Mouse (Mus musculus) mesoderm, embryonic 11.5 days (tissue): ENCODE data around the gene Hspa2.

Source experiments
- DNase-seq: peaks from one replicate; pipeline ENCODE4 v3.0.0-alpha.2; 2012; ENCODE audit warnings: low read depth, low spot score

Hspa2 gene

GRCm38 (mm10) chr12:76403886-76404537 is at the start of gene Hspa2:
Gene Hspa2 (plus strand): TSS chr12:76404176.
- peak; percentile 99 for DNase-seq

- DNase-seq, result no peak
Measured at GRCm38 (mm10) chr12:76360868-76361267, 43.1 kb upstream of the Hspa2 start.

DNA sequence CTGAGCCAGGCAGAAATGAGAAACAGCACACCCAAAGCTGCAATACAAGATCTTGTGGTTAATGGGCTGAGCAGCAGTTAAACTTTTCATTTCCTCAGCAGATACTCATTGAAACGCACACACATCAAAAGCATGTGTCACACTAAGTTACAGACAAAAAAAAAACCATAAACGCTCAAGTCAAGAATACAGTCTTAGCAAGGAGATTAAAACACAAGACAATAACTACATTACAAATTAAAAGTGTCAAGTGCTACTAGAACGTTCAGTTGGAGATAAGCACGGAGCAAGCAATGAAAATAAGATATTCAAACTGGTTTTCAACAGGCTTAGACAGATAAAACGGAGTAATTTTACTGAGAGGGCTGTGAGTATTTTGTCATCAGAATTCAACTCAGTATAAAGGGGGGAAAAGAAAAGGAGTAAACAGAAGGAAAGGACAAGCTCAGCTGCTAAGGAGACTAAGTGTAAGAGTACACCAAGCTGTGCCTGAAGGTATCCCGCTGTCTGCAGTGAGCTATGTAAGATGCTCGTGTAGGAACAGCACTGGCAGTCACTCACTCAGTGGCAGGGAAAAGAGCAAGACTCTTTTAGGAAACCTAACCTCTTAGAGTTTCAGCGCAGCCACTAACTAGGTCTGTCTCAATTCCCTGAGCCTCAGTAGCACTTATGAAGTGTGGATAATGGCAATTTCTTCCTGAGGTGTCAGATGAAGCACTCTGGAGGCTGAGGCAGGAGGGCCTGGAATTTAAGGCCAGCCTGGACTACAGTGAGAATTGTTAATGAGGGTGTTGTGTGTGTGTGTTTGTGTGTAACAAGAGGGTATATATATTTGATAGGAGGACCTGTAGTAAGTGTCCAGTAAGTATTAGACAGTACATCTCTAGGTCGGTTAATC is 42.3 kb upstream of the Hspa2 start:
- no peak for DNase-seq

DNA sequence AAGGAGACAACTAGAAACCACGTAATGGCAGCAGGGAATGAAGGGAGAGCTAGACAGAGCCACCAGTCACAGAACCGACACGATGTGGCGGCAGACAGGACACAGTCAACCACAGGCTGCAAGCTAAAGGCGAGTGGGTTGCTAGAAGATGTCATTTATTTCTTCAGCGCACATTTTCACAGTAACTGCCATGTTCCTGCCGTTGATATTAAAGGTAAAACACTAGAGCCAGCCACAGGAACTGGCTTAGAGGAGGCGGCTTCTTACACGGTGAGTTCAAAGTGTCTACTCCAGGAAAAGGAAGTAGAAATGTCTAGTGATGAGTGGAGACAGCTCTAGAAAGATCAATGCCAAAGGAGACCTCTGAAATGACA is 41.7 kb upstream of the Hspa2 start:
- DNase-seq, result no peak

- DNase-seq, result no peak
Measured at GRCm38 (mm10) chr12:76366276-76366675, 37.7 kb upstream of the Hspa2 start.

GRCm38 (mm10) chr12:76367096-76367995 is 36.6 kb upstream of the Hspa2 start:
- DNase-seq, result peak; percentile 84

DNA sequence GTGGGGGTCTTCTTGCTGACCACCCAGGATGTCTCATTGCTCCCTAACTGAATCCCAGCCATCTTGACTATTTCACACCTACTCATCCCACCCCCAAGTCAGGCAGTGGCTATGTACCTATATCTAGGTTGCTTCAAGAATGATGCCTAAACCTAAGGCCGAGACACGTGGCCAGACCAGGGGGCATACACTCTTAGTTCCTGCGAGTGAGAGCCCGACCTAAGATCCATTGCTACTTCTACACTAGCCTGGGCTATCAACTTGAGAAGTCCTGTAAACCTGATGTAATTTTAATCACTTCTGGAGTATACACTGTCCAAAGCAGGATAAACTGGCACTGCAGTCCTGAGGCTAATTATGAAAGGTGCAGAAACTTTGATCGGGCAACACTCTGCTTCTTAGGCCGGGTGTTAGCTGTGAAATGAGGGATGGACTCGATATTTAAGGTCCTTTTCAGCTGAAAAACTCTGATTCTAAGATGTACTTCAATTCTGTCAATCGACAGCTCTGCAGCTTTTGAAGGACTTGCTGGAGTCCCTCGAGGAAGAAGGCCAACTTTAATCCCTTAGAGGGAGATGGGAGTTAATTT is 35.7 kb upstream of the Hspa2 start:
- no peak for DNase-seq

- DNase-seq, result peak; percentile 70
Measured at GRCm38 (mm10) chr12:76368790-76369205, 35.2 kb upstream of the Hspa2 start.

DNA sequence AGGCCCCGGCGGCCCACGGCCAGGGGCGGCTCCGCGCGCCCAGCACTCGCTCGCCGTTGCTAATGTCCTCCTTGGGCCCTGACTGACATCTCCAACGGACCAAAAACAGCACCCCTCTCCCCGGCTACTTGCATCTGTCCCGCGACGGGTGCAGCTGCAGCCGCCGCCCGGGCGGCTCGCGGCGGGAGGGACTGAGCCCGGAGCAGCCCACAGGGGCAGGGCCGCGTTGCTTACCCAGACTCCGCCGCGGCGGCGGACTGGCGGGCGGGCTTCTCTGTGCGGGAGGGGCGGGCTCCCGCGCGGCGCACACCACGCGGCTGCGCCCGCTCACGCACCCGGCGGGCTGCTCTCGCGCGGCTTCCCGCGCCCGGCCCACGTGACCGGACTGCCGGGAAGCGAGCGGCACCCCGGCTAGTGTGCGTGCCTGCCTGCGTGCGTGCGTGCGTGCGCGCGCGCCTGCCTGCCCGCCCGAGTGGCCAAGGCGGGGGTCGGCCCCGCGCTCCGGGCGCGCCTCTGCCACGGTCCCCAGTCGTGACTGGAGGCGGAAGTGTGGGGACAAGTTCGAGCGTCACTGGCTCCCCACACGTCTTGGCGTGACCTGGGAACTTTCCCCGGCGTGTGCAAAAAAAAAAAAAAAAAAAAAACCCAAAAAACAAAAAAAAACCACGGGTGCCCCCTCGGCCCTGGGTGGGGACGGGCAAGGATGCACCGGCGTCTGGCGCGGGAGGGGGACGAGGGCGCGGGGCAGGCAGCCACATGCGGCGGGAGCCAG is 34.6 kb upstream of the Hspa2 start, which contains the start of gene Zbtb25:
Gene Zbtb25 (minus strand): TSS at position 397 of the 772 bp plus-strand sequence.
- peak; percentile 92 for DNase-seq

DNA sequence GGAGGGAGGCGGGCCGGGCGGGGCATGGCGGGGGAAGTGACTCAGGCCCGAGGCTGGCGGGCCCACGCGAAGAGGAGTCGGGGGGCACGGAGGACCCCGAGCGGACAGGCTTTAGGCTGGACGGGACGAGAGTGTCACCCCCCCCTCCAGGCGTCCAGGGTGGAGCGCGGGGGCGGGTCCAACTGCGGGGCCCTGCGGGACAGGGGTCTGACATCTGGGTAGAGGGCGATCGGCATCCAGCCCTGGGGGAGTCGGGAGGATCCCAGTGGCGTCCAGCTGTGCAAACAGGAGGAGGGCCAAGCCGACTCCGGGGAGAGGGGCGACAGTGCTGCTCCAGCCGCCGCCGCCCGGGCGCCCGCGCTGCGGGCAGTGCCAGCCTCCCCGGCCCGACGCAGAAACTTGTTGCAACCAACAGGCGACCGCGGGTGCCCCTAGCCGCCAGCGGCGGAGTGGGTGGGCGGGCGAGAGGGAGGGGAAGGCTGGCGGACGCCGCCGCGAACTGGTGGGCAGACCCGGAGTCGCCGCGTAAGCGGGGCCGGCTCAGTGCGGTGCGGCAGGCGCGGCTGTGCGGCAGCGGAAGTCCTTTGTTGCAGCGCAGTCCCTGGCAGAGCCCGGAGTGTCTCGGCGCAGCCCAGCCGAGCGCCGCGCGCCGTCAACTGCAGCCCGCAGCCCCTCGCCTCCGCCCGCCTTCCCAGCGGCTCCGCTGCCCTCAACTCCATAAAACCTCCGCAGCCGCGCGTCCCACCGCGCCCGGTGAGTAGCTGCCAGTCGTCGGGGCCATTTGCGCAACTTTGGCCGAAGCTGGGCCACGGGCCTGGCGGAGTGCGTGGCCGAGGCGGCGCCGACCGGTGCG is 33.8 kb upstream of the Hspa2 start, which contains the start of gene Zbtb1:
Gene Zbtb1 (plus strand): TSS at position 289 of the 853 bp plus-strand sequence.
- peak; percentile 82 for DNase-seq

DNA sequence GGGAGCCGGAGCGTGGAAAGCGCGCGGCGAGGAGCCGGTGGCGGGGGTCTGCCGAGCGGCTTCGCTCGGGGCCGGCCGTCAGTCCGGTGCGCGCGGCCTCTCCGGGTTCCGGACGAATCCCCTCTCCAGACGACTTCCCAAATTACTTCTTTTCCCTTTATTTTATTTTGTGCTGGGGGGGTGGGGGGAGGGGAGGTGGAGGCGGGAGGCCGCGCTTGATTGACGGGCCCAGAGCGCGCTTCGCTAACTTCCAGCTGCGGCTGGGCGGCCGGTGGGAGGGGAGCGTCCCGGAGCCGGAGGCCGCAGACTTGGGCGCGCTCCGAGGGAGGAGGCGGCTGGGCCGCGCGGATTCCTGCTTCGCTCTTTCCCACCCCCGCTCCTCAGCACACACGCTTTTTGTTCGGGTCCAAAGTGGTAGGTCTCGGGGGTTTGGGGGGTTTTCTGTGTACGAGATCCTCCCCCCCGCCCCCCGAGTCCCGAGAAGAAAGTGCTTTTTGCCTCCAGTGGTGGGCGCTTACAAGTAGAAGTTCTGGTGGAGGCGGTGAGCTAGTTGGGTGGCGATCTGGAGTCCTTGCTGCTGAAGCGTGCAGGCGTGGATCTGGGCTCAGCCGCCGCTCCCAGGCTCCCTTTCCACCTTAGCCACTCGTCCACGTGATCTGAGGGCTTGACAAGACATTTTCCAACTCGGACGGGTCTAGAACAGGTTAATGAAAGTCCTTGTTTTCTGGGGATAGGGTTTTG is 33.0 kb upstream of the Hspa2 start:
- peak; percentile 80 for DNase-seq

GRCm38 (mm10) chr12:76372046-76372445 is 31.9 kb upstream of the Hspa2 start:
- no peak for DNase-seq

- no peak for DNase-seq
Measured at GRCm38 (mm10) chr12:76372881-76373818, 30.8 kb upstream of the Hspa2 start.

- DNase-seq, result no peak
Measured at GRCm38 (mm10) chr12:76373991-76374390, 30.0 kb upstream of the Hspa2 start.

DNA sequence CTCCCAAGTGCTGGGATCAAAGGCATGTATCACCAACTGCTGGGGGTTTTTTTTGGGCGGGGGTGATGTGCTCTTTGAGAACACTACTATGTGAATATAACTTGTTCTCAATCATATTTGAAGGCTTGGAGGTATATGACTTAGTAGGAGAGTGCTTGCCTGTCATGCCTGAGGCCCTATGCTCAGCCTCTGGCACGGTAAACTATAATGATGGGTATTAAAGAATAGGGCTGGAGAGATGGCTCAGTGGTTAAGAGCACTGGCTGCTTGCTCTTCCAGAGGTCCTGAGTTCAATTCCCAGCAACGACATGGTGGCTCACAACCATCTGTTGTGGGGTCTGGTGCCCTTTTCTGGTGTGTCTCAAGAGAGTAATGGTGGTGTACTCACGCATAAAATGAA is 29.1 kb upstream of the Hspa2 start:
- no peak for DNase-seq

DNA sequence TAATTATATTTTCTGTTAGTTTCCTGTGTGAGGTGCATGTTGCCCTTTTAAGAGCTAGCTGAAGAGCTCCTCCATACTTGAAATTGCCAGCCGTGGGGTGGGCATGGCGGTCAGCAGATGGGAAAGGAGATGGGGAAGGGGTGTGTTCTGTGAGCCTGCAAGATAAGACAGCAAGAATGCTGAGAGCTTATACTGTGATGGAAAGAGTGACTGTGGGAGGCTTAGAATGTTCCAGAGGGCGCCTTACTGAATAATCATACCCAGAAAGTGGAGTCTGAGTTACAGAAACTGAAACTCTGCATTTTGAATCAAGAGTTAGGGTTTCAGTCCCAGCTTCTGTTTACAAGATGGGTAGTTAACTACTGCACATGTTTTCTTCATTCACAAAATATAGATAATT is 28.5 kb upstream of the Hspa2 start:
- DNase-seq, result no peak

GRCm38 (mm10) chr12:76376649-76377048 is 27.3 kb upstream of the Hspa2 start:
- no peak for DNase-seq

GRCm38 (mm10) chr12:76377059-76377458 is 26.9 kb upstream of the Hspa2 start:
- DNase-seq, result no peak
